In the genomic region with DNA sequence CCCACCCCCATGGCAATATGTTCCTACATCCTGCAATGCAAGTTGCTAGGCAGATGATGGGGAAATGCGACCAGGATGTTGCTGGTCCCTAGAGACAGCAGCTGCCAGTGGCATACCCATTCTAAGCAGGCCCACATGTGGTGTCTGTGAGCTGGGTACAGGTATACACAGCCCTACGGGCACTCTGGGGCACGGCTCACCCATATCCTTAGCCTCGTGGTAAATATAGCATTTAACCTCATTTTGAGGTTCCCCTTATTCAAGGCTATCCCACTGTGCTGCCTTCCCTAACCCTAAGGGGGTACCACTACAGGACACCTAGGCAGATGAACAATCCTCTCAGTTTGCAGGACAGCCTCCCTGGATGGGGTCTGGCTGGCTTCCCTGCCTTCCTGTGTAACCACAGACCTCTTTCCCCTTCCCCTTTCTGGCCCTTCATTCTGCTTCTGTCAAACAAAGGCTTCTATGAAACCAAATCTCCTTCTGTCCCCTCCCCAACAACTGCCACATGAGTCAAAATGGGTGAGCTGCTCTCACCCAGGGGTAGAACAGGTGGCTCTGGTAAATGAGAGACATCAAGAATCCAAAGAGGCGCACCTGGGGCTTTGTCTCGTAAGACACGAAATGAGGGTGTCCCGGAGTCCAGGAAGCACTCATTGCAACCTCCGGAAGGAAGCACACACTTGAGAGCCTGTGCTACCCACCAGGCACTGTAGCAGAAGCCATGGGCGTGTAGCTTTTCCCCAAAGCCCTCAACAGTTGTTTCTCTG, we compare ENCODE assay signal across 20 mouse cellular contexts. TPM values are rescaled to one million over a fixed set of nuclear protein-coding genes. Genes with fewer than 3 reads are reported as not detected.
DNase-seq lines count a peak whose midpoint lies in the region; TF ChIP-seq lines count a peak whose summit lies in the region.
"Had no signal": no experiment of that assay in that cellular context is flagged by ENCODE, and none has a peak within 500 bp of the region (broad histone marks: within the 10 kb centered on the region; RNA-seq: fewer than 3 reads in every experiment).

No protein-coding gene starts in this region.

- H3K4me3 ChIP-seq in spleen, adult 2 months (ENCODE audit: extremely low read depth, insufficient read depth, insufficient read length), result no peak overlapping the region
- no peak overlapping the region for H3K4me3 ChIP-seq in bone marrow, adult 2 months (replicated peaks; ENCODE audit: control insufficient read depth, low read depth, low read length)
- H3K4me3 ChIP-seq: hindbrain, embryonic 10.5 days; layer of hippocampus, adult 2 months; left cerebral cortex, adult 2 months; limb, embryonic 15.5 days; neural tube, embryonic 12.5 days had no signal

- intact Hi-C loops in left cerebral cortex, postnatal 25 days (cut with DNase I), result no loop called here

- no peak for TF ChIP-seq POLR2A in spleen, adult 2 months (IDR thresholded peaks at IDR 0.05; ENCODE audit: low read depth, low read length)
- TF ChIP-seq POLR2A in bone marrow, adult 2 months (IDR thresholded peaks at IDR 0.05; ENCODE audit: borderline replicate concordance, control insufficient read depth, low read depth, low read length), result no peak

- peaks cover 16% of the 10 kb centered on the region for H3K4me1 ChIP-seq in spleen, adult 2 months (ENCODE audit: control insufficient read depth, insufficient read depth, insufficient read length)
- H3K4me1 ChIP-seq in bone marrow, adult 2 months (ENCODE audit: control insufficient read depth, insufficient read depth, low read length), result peaks cover 11% of the 10 kb centered on the region; the same call in 1 of the 2 replicates

- 13% methylated on average over 10 of the region's 10 CpGs for WGBS in spleen, adult 2 months
- 11% methylated on average over 10 of the region's 10 CpGs for WGBS in bone marrow, adult 2 months

- DNase-seq in spleen, adult 2 months (ENCODE audit: low read depth in 1 of 2, low spot score in 2 of 2), result peak; percentile 14 to 19
- DNase-seq in spleen, postnatal 14 days (ENCODE audit: low spot score in 2 of 2), result no peak
- DNase-seq in naive thymus-derived CD4-positive, alpha-beta T cell, adult 2 months (ENCODE audit: low read depth), result peak; percentile 42
- peak; percentile 74 to 86 for DNase-seq in thymus, postnatal 36 days
- DNase-seq in layer of hippocampus, postnatal 14 days (ENCODE audit: low spot score in 2 of 2), result no peak
- no peak for DNase-seq in left cerebral cortex, postnatal 25 days (ENCODE audit: low spot score in 2 of 2)
- no peak for DNase-seq in urinary bladder, adult 2 months (ENCODE audit: low spot score)
- DNase-seq: adrenal gland, postnatal 10 days; cerebellum, adult 8-10 months; forebrain, postnatal 0 days; gastrocnemius, postnatal 10 days; lung, adult 2 months had no signal

- no peaks in the 10 kb centered on the region for H3K36me3 ChIP-seq in spleen, adult 2 months (ENCODE audit: control insufficient read depth, insufficient read depth, low read length)
- H3K36me3 ChIP-seq: hindbrain, embryonic 10.5 days; limb, embryonic 15.5 days; neural tube, embryonic 12.5 days had no signal

- peak overlapping the region; percentile 4; the same call in 1 of the 2 replicates for H3K27ac ChIP-seq in spleen, adult 2 months (ENCODE audit: insufficient read depth, low read length)
- peak overlapping the region; percentile 73 for H3K27ac ChIP-seq in bone marrow, adult 2 months (ENCODE audit: control insufficient read depth, insufficient read depth, low read depth, low read length, poor library complexity)
- H3K27ac ChIP-seq: hindbrain, embryonic 10.5 days; kidney, postnatal 0 days; layer of hippocampus, adult 2 months; left cerebral cortex, adult 2 months; limb, embryonic 15.5 days; macrophage; neural tube, embryonic 12.5 days had no signal

- no peaks in the 10 kb centered on the region for H3K27me3 ChIP-seq in spleen, adult 2 months (ENCODE audit: control insufficient read depth, insufficient read depth, low read length)

- TF ChIP-seq CTCF in spleen, adult 2 months (IDR thresholded peaks at IDR 0.05; ENCODE audit: extremely low read depth, insufficient read depth, insufficient read length, insufficient replicate concordance), result no peak
- TF ChIP-seq CTCF in bone marrow, adult 2 months (IDR thresholded peaks at IDR 0.05; ENCODE audit: control insufficient read depth, insufficient read depth, low read length), result no peak

RNA-seq across cellular contexts. Expression of gene Ada, which starts 5.1 kb away (rescaled TPM):
- polyA plus RNA-seq in spleen, adult 2 months (2012; rRNA removed), result 4.3 and 4.5 TPM in 2 replicates
- 4.0 and 14.9 TPM in 2 replicates for polyA plus RNA-seq in bone marrow, adult 2 months (2011; ENCODE audit: insufficient read depth, insufficient read length, low replicate concordance, missing spikeins)
- total RNA-seq in layer of hippocampus, postnatal 14 days (2021), result 1 to 10 TPM; 1.5 to 1.6 TPM
- 1 to 10 TPM; 1.1 to 1.2 TPM for total RNA-seq in left cerebral cortex, postnatal 25 days (2021)
- 8.7 and 9.5 TPM in 2 replicates for polyA plus RNA-seq in urinary bladder, adult 2 months (2012; rRNA removed)

Comparison
In these comparisons a context has a peak if more than half of its experiments do, and no peak if none do; other contexts are left out.
1. DNase-seq: peak in spleen, adult 2 months (2 of 2), naive thymus-derived CD4-positive, alpha-beta T cell, adult 2 months (single experiment) and thymus, postnatal 36 days (2 of 2); none in spleen, postnatal 14 days (0 of 2), layer of hippocampus, postnatal 14 days (0 of 2), left cerebral cortex, postnatal 25 days (0 of 2) and urinary bladder, adult 2 months (single experiment).